Mouse (Mus musculus) layer of hippocampus, adult 2 months (tissue): ENCODE measurements at regions not wholly inside any gene's neighbourhood (a gene's known extent, or its start where the extent isn't known, plus 50 kb on each side); places are given as distances from the start of the nearest gene placed in this dataset.
A peak's percentile ranks its signal among the peaks of the same experiment; 100 is the strongest.

Source experiments
- DNase-seq, 2 experiments: peaks; one replicate each; pipeline ENCODE4 v3.0.0; 2022; ENCODE audit warnings: low spot score in 2 of 2
- H3K27ac ChIP-seq: fragments of 200-600 bp; 2 replicates; pipeline ENCODE4 v1.8.1; 2022
- H3K4me3 ChIP-seq: fragments of 200-600 bp; 2 replicates; pipeline ENCODE4 v1.8.1; 2022; ENCODE audit warnings: mild to moderate bottlenecking
- CTCF ChIP-seq: fragments of 200-600 bp; conservative IDR thresholded peaks from 2 replicates; pipeline ENCODE4 v1.8.1; 2022; ENCODE audit warnings: antibody characterized with exemption, mild to moderate bottlenecking, moderate library complexity

DNA sequence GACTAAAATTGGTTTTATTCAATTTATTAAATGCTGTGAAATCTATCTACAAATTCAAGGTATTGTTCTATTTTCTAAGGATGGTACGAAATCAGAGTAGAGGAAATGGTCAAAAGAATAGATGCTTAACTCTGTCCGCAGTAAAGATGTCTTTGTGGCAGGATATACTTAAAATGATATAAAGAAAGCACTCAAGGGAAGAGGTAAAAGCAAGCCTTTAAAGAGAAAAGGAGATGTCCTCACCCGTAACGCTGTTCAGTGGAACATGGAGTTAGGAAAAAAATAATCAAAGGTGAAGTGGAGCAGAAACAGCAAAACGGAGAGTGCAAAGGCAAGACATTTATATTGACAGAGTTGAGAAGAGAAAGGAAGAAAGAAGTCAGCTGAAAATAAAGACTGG is 226.0 kb upstream of the Robo2 start:
- no peak for TF ChIP-seq CTCF
- DNase-seq: no peak

DNA sequence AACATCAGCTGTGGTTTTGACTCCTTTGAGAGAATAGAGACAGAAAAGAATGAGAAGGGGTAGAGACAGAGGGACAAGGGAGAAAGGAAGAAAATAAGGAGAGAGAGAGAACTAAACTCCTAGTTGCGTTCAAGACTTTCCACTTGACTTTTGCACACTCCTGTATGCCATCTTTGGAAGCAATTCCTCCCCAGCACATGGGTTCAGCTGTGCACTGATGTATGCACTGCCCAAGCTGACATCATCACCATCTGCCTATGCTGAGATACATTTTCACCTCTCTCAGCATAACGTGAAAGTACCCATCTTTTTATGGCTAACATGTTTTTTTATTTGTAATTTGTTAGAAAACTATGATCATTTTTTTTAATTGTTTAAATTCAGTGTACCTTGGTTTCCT is 214.2 kb upstream of the Robo2 start:
- DNase-seq: no peak
- Histone ChIP-seq H3K4me3 (no peak overlapping the region), H3K27ac (no peak overlapping the region)
- no peak for TF ChIP-seq CTCF

More for the DNA sequence above, 226.0 kb upstream of the Robo2 start:
- H3K4me3 ChIP-seq: no peak overlapping the region
- no peak overlapping the region for H3K27ac ChIP-seq

DNA sequence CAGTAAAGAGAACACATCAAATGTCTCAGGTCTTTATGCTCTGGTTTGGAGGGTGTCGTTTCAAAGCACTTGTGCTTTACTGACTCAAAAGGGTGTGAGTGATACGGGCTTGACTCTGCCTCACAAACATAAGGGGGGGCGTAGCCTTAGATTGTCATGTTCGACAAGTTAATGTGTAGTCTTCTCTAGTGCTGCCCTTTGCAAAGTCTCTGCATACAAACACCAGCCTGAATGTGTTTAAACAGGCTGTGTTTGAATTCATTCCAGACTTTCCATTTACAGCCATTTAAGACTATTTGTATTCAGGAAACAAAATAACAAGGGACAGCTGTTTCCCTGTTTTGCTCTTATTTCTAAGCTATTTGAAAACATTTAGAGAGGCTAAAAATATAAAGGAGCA is 200.4 kb upstream of the Robo2 start:
- Histone ChIP-seq H3K27ac (no peak overlapping the region), H3K4me3 (no peak overlapping the region)
- no peak for DNase-seq
- no peak for TF ChIP-seq CTCF

DNA sequence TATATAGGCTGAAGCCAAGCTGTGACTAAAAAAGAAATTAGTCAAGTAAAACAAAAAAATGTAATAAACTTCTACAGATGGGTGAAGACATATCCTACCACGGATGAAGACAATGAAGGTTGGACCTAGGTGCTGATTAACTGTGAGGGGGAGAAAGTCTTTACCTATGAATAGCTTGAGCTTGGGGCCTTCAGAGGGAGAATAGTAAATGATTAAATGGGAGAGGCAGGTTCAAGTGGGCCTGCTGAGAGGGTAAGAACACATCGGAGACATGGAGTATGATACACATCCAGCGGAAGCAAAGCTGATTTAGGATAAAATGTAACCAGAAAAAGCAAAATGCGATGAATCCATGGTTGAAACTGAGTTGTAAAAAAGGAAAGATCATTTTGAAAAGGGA is 197.9 kb upstream of the Robo2 start:
- no peak overlapping the region for H3K27ac ChIP-seq
- H3K4me3 ChIP-seq: no peak overlapping the region
- no peak for DNase-seq
- no peak for TF ChIP-seq CTCF

DNA sequence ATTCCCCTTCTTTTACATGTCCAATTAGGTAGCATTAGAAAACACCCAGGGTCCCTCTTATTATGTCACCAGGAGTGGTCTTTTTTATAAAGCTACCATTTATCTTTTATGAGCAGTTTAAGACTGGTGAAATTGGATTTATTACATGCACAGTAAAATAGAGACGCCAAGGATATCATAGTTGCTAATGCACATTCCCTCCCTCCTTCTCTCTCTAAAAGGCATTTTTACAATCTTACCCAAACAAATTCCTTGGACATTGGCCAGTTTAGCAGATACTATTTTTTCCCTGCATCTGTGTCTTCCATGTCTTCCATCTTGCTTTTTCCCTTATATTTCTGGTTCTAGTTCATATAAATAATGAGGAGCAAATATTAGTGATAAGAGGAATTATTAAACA is 186.7 kb upstream of the Robo2 start:
- no peak for DNase-seq
- no peak overlapping the region for H3K4me3 ChIP-seq
- TF ChIP-seq CTCF: no peak
- H3K27ac ChIP-seq: no peak overlapping the region

DNA sequence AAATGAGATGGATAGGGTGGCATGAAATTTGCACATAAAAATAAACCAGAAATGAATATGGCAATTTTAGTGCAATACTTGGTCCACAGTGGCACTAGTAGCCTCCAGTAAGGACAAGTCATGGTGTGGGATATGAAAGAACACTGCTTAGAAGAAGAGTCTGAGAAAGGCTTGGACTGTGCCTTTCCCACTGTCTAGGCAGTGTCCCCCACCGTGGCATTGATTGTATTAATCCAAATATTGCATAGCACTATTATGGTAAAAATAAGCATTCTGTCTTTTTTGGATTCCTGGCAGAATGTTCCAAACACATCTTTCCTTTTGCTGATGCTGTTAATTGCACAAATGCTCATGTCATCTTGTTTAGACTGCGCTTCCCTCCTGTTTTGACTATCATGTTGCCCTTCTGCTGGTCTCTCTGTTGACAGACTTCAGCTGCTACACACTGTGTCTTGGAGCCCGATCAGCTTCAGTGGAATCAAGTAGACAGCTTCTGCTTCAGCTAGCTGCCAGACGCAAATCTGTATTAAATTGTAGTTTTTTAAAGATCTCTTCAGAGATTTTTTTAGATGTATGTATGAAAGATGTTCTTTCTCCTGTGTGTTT is 186.2 kb upstream of the Robo2 start:
- no peak overlapping the region for H3K4me3 ChIP-seq
- no peak for TF ChIP-seq CTCF
- peak; percentile 60 to 78 for DNase-seq
- H3K27ac ChIP-seq: no peak overlapping the region

DNA sequence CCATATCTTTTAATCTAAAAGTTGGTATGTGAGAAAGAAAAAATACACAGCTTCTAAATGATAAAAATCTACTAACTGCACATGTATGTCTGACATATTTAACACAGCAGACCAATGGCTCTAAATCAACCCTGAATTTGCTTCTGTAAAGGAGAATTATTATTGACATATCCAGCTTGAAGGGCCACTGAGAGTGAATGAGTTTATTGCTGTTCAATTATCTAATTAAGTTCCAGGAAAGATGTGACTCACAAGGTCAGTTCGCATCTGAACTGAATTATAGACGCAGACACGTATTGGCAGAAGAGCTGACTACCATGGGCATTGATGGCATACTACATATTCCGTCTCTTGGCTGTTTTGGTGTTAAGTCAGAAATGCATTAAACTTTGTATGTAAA is 180.3 kb upstream of the Robo2 start:
- Histone ChIP-seq H3K27ac (no peak overlapping the region), H3K4me3 (no peak overlapping the region)
- DNase-seq: no peak
- no peak for TF ChIP-seq CTCF

DNA sequence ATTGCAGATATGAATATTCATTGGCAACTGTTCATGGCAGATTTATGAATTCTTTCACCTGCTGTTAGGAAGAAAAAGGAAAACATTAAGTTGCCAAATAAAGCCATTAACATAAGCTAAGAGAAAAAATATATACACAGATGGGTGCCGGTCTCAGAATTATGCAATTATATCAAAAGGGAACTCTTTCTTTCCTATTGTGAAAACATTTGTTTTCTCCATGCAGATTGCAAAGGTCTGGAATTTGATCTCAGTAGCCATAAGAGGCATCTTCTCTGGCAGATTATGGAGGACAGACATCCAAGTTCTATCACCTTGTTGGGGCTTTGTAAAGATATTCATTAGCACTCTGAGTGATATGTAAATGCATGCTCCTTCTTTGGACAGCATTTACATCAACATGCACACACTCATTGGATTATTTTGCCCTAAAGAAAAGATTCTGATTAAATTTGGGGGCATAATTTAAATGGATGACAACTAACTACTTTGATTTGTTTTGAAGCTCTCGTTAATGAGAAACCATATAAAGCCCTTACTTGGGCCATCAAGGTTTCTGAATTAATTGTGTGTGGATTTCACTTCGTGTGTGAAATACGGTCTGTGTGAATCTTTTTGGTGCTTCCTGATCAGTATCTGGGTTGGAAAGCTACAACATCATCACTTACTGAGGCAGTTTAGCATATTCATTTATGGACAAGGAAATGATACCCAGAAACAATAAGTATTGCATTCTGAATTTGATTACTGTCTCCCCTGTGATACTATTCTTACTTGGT is 171.2 kb upstream of the Robo2 start:
- H3K4me3 ChIP-seq: no peak overlapping the region
- DNase-seq: peak; percentile 21 to 30
- H3K27ac ChIP-seq: no peak overlapping the region
- no peak for TF ChIP-seq CTCF

DNA sequence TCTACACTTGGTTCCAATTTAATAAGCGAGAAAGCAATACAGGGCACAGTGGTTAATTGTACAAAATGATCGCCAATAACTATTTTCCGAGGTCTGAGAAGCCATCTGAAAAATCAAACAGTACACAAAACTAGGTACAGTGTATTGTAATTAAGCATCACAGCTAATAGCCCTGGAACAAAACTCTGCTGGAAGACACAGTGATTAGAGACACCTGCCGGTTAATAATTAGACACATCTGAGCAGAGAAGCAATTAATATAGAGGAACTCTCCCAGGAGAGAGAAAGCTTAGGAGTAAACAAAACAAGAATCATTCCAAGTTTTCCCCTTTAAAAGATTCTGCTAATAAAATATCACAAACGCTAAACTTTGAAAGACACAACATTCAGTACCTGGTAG is 136.7 kb upstream of the Robo2 start:
- TF ChIP-seq CTCF: 0 out of 2 replicates have a peak, but pooled peaks have one; percentile 14
- DNase-seq: no peak
- H3K27ac ChIP-seq: no peak overlapping the region
- H3K4me3 ChIP-seq: no peak overlapping the region

DNA sequence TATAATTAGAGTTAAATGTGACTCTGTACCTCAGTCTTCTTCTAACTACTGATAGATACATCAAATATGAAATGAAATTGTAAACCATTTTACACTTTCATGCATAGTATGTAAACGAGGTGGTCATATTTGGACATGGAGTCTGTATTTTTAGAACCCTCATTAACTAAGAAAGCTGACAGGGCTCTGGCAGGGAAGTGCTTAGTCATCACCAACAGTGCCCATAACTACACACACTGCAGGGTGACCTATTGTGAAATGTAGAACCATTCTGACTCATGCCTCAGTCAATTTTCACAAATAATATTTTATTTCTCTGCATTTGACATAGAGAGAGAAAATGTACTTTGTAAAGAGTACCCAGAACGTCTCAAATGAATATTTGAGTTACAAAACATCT is 118.9 kb upstream of the Robo2 start:
- Histone ChIP-seq H3K4me3 (no peak overlapping the region), H3K27ac (no peak overlapping the region)
- no peak for DNase-seq
- TF ChIP-seq CTCF: no peak

DNA sequence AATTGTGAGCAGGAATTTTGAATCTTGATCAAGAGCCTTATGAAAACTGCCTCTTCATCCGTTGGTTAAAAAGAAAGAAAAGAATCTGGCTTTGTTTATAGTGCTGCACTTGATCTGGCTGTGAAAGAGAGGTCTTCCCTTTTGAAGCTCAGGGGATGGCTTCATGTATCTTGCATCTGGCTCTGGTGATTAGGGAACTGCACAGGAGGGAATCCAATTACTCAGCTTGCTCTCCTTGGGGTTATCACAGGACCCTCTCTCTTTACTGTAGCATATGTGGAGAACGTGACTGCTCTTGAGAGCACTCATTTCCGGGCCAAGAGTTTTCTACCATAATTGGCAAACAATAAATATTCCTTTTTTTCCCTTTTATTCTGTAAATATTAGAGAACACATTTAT is 116.6 kb upstream of the Robo2 start:
- no peak overlapping the region for H3K27ac ChIP-seq
- DNase-seq: no peak
- TF ChIP-seq CTCF: no peak
- H3K4me3 ChIP-seq: no peak overlapping the region

DNA sequence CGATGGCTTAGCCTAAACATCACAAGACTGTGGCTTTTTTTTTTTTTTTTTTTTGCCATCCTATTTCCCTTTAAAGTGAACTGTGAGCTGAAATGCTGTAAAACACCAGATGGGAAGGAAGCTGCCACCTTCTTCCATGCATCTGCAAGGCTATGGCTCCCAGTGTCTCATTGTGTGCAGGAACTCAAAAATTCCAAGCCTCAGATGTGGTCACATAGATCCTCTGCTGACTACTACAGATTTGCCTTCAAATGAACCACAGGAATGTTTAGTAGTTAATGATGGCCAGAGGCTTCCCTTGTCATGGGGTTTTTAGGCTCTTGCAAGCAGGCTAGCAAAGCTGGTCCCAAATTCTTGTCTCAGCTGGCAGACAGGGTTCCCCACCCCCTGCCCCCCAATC is 114.9 kb upstream of the Robo2 start:
- Histone ChIP-seq H3K27ac (no peak overlapping the region), H3K4me3 (no peak overlapping the region)
- no peak for TF ChIP-seq CTCF
- no peak for DNase-seq

DNA sequence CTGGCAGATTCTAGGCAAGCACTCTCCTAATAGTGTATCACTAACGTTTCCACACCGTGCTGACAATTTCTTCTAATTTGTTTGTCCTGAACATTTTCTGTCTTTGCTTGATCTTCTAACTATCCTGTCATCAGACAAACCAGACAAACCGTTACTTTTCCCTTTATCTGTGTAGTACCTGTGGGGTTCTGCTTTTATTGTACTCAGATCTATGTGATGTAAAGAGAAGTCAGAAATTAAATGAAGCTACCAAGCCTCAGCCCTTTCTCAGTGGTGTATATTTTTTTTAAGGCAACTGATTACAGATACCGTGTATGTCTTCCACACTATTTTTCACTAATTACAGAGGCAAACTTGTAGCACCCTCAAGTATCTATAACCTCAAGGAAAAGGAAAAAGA is 108.9 kb upstream of the Robo2 start:
- H3K4me3 ChIP-seq: no peak overlapping the region
- DNase-seq: no peak
- no peak overlapping the region for H3K27ac ChIP-seq
- no peak for TF ChIP-seq CTCF

DNA sequence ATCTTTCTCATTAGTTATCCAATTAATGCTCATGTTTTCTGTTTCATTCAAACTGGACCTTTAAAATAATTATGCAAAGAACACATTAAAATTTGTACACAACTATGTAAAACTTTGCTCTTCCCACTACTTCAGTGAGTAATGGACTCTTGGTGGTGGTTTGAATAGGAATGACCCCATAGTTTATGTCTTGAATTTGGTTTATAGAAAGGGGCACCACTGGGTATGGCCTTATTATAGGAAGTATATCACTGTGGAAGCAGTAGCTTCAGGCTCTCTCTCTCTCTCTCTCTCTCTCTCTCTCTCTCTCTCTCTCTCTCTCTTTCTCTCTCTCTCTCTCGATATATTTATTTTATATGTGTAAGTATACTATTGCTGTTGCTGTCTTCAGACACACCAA is 106.3 kb upstream of the Robo2 start:
- Histone ChIP-seq H3K4me3 (no peak overlapping the region), H3K27ac (no peak overlapping the region)
- no peak for TF ChIP-seq CTCF
- DNase-seq: no peak
